Mouse (Mus musculus) C3H10T1/2 (cell line): ENCODE results near the gene Pik3r3. TPM values are rescaled to one million over a fixed set of nuclear protein-coding genes. Genes with fewer than 3 reads are reported as not detected.

Source experiments
- polyA plus RNA-seq, 2 experiments: library from polyadenylated mRNA; unstranded; fragments of >200 nt; fragmentation: generic; extraction: Trizol; gene quantifications; one replicate each; pipeline ENCODE4 v1.2.1; 2012; ENCODE audit warnings: missing spikeins in 2 of 2

The Pik3r3 gene
- polyA plus RNA-seq: 1 to 10 TPM in 1 of 2 experiments, under 1 TPM in 1; 0.19 to 8.3 TPM

GRCm38 (mm10) chr4:116221140-116221851 lies at the start of gene Pik3r3:
Gene Pik3r3, plus strand, starts transcription at chr4:116221618.

GRCm38 (mm10) chr4:116173072-116173471 lies 48.3 kb upstream of the Pik3r3 start, which contains the start of the genes 1700042G07Rik and Gm49337:
Gene 1700042G07Rik, plus strand, starts transcription at chr4:116173372.
Gene Gm49337, plus strand, starts transcription at chr4:116173384.

Other genes starting within 250 kb of the Pik3r3 start
- 1 to 10 TPM in 1 of 2 experiments, under 1 TPM in 1; 0.33 to 1.7 TPM for gene Faah, start 203.7 kb upstream of the Pik3r3 start, polyA plus RNA-seq
- gene Nsun4, start 167.7 kb upstream of the Pik3r3 start, polyA plus RNA-seq: 1 to 10 TPM; 5.8 to 8.9 TPM
- gene Uqcrh, start 146.5 kb upstream of the Pik3r3 start, polyA plus RNA-seq: 100 to 1,000 TPM; 350 to 737 TPM
- 10 to 100 TPM; 30.5 to 43.4 TPM for gene Lrrc41, start 146.3 kb upstream of the Pik3r3 start, polyA plus RNA-seq
- 1 to 10 TPM; 4.2 to 5.8 TPM for gene Rad54l, start 97.9 kb upstream of the Pik3r3 start, polyA plus RNA-seq
- 10 to 100 TPM; 31.4 to 43.1 TPM for gene Pomgnt1, start 97.8 kb upstream of the Pik3r3 start, polyA plus RNA-seq
- 1 to 10 TPM in 1 of 2 experiments, under 1 TPM in 1; 0.32 to 1.1 TPM for gene Lurap1, start 70.3 kb upstream of the Pik3r3 start, polyA plus RNA-seq
- gene Tspan1, start 54.0 kb upstream of the Pik3r3 start, polyA plus RNA-seq: under 1 TPM; 0.04 to 0.07 TPM
- gene 1700042G07Rik, start 48.2 kb upstream of the Pik3r3 start, polyA plus RNA-seq: not detected
- gene Gm49337, start 48.2 kb upstream of the Pik3r3 start, polyA plus RNA-seq: not detected
- 10 to 100 TPM; 19.0 to 22.8 TPM for gene Mast2, start 242.6 kb downstream of the Pik3r3 start, polyA plus RNA-seq